Mouse (Mus musculus): ENCODE measurements at regions not wholly inside any gene's neighbourhood (a gene's known extent, or its start where the extent isn't known, plus 50 kb on each side); places are given as distances from the start of the nearest gene placed in this dataset.

DNA sequence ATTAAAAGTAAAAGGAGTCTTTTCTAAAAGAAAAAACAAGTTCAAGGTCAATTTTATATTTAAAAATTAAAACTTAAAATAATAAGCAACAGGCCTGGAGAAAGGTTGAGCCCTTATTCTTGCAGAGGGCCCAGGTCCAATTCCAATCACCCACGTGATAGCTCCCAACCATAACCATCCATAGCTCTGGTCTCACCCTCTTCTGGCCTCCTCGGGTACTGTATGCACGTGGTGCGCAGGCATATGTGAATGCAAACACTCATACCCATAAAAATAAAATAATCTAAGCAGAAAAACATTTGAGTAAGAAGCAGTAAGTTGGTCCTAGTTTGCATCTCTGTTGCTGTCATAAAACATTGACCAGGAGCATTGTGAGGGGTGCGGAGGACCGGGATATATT is 119.8 kb upstream of the Dapk1 start:
- TF ChIP-seq POLR2A (IDR thresholded peaks at IDR 0.05; ENCODE audit: extremely low read depth, insufficient read depth, low read length) (no peak), CTCF (IDR thresholded peaks at IDR 0.05; ENCODE audit: extremely low read depth, insufficient read depth, low read length) (no peak)
